Mouse (Mus musculus) ES-E14 (cell line): ENCODE measurements around the gene Fbxl7.

Experiments used
- CHD2 ChIP-seq: IDR thresholded peaks from 2 replicates; pipeline ENCODE4 v1.6.1; 2014; ENCODE audit warnings: mild to moderate bottlenecking, low read depth, low read length, inconsistent platforms
- MAFK ChIP-seq: IDR thresholded peaks from 2 replicates; pipeline ENCODE4 v1.6.1; 2014; ENCODE audit warnings: mild to moderate bottlenecking, low read depth, low read length, inconsistent platforms; ENCODE audit not compliant: insufficient read depth
- ZC3H11A ChIP-seq: IDR thresholded peaks from 2 replicates; pipeline ENCODE4 v1.6.1; 2012; ENCODE audit warnings: low read depth, mild to moderate bottlenecking, inconsistent platforms, low read length, borderline replicate concordance
- ZNF384 ChIP-seq: IDR thresholded peaks from 2 replicates; pipeline ENCODE4 v1.6.1; 2012; ENCODE audit warnings: low read depth, low read length, inconsistent platforms

DNA sequence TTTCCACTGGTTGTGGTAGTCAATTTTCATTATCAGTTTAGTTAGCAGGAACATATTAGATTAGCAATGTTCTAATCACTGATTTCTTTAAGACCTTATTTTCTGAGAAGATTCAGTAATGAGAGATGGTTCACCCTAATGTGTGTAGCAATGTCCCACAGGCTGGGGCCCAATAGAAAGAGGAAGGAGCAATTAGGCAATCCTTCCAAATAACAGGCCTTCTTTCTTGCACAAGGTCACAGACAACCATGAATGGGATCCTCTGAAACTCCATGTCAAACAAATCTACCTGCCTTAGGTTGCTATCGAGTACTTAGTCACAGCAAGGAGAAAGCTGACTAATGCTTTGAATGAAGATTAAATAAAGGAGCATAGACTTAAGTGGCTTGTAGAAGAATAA is 316.9 kb downstream of the Fbxl7 start:
- TF ChIP-seq MAFK (no peak), ZC3H11A (no peak), ZNF384 (no peak), CHD2 (no peak)
